Mouse (Mus musculus) right cerebral cortex, postnatal 4 days (tissue): ENCODE data around the gene BC049352.
A peak's percentile ranks its signal among the peaks of the same experiment; 100 is the strongest.

ENCODE experiments used
- DNase-seq: peaks from one replicate; pipeline ENCODE4 v3.0.0-alpha.2; 2022

The BC049352 gene

GRCm38 (mm10) chr9:45181770-45182169 lies at the start of gene BC049352:
BC049352 (plus strand) TSS chr9:45182007.
- DNase-seq, result no peak

GRCm38 (mm10) chr9:45133484-45134310 lies 48.1 kb upstream of the BC049352 start:
- peak; percentile 52 for DNase-seq

DNA sequence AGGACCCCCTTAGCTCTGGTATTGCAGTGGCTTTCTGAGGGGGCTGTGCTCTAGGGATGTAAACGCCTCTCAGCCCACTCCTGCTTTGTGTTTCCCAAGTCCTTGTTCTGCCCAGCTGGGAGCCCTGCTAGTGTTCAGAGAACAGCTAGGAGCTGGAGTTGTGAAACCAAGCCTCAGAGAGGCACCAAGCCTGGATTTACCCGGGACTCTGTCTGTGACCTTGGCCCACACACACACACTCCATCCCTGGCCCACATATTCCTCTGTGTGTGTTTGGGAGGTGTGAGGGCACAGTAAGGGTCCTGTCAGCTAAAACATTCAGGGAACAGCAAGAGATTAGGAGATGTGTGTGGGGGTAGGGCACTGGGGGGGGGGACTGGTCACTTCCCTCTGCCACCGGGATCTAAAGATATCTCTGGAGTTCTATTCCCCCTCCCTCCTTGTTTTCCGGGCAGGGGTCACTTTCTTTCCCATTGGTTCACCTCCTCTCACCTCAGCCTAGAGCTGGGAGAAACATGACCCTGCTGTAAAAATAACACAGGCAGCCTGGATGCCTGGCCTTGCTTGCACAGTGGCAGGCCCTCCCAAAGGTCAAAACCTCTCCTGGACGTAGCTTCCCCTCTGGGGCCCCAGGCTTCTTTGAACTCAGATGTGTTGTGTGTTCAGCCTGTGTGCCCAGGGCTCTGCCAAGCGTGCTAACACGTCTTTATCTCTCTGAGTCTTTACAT lies 45.2 kb upstream of the BC049352 start:
- DNase-seq, result no peak

GRCm38 (mm10) chr9:45138191-45139032 lies 43.4 kb upstream of the BC049352 start, which contains the start of gene Scn4b:
Scn4b (plus strand) TSS chr9:45138395.
- peak; percentile 35 for DNase-seq

DNA sequence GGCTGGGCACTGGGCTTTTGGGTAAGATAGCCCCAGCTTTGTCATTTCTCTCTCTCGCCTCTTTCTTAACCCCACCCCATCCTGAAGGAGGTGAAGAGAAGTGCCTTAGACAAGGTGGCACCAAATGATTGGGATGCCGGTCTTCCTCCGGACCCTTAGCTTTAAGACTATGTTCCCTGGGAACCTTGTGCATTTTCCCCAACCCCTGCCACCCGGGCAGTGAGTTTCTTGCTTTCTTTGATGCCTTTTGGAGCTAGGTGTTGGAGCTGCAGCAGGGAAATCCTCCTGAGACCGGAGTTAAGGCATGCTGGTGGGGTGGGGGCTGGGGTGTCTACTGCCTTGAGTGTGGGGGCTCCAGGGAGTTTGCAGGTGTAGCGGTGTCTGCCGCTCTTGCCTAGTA lies 42.7 kb upstream of the BC049352 start:
- no peak for DNase-seq

DNA sequence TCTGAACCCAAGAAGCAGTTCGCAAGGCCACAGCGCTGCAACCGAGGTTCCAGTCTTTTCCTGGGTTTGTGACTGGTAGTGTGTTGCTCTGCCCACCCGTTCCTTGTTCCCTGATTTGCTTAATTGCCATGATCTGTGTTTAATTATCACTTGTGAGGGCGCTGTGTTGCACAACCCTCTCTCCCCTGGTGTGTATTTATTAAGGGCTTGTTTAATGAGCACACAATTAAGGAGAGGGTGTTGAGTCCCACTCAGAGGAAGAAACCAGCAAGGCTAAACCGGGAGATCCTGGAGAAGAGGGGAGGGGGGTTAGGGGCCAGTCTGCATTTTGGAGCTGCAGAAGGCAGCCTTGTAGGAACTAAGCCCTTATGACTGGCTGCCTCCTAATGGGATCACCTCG lies 40.9 kb upstream of the BC049352 start:
- DNase-seq, result no peak

GRCm38 (mm10) chr9:45142686-45143085 lies 39.1 kb upstream of the BC049352 start:
- no peak for DNase-seq

- DNase-seq, result no peak
Measured at GRCm38 (mm10) chr9:45145533-45146266, 36.1 kb upstream of the BC049352 start.

- DNase-seq, result peak; percentile 83
Measured at GRCm38 (mm10) chr9:45146267-45146597, 35.6 kb upstream of the BC049352 start.

DNA sequence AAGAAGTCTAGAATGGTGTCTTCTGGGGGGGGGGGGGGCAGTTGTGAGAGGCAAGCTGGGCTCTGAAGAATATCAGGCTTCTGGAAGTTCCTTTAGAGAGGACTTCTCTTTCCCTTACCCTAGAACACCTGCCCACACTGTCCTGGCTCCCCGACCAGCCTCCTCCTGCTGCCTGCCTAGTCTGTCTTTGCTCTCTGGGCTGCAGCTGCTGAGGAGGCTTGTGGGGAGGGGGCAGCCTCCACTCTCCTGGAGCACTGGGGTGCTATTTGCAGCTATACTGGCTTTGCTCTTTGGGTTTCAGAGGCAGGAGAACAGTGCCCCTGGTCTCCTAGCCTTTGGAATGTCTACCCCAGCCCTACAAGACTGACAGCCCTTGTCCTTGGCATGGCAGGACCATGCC lies 30.9 kb upstream of the BC049352 start:
- DNase-seq, result no peak

- DNase-seq, result no peak
Measured at GRCm38 (mm10) chr9:45153361-45153760, 28.4 kb upstream of the BC049352 start.

GRCm38 (mm10) chr9:45167903-45168302 lies 13.9 kb upstream of the BC049352 start:
- no peak for DNase-seq

DNA sequence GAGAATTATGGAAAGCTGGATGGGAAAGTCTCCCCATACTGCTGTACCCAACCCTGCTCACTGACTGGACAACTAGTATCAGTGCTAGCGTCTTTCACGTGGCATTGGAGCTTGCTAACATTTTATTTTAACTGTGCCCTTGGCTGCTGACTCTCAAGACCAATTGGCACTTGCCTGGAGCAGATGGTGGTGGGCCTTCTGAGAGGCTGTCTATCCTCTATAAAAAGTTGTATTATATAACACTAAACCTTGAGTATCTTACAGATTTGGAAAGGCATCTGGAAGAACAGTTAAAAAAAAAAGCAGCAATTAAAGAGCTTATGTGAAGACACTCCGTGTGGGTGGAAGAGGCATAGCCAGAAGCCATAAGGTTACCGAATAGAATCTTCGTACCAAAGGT lies 11.7 kb upstream of the BC049352 start:
- no peak for DNase-seq

DNA sequence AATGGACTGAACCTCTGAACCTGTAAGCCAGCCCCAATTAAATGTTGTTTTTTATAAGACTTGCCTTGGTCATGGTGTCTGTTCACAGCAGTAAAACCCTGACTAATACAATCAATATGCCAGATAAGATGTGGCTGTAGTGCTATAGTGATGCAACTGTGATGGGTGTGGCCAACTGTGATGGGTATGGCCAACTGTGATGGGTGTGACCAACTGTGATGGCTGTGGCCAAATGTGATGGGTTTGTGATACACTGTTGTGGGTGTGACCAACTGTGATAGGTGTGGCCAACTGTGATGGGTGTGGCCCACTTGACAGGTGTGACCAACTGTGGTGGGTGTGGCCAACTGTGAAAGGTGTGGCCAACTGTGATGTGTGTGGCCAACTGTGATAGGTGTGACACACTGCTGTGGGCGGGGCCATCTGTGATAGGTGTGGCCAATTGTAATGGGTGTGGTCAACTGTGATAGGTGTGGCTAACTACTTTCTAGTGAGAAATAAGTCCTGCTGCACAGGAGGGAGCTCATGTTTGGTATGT lies 10.7 kb upstream of the BC049352 start:
- no peak for DNase-seq

GRCm38 (mm10) chr9:45173475-45173874 lies 8.3 kb upstream of the BC049352 start:
- DNase-seq, result no peak

GRCm38 (mm10) chr9:45179282-45179681 lies 2.5 kb upstream of the BC049352 start:
- no peak for DNase-seq

DNA sequence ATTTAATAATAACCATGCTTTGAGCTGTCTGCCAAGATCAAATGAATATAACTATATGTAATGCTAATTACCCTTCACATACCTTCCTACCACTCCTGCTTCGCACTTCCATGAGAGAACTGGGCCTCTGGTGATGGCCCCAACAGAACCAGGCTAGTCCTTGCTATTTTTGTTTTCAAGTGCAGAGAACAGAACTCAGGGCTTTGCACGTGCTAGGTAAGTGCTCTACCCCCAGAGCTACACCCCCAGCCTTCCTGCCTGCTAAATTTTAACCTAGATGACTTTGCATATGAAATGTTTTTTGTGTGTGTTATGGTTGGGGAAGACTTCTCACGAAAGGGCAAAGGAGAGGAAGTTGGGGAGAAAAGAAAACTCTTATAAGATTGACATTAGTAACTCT lies 714 bp downstream of the BC049352 start:
- DNase-seq, result no peak

DNA sequence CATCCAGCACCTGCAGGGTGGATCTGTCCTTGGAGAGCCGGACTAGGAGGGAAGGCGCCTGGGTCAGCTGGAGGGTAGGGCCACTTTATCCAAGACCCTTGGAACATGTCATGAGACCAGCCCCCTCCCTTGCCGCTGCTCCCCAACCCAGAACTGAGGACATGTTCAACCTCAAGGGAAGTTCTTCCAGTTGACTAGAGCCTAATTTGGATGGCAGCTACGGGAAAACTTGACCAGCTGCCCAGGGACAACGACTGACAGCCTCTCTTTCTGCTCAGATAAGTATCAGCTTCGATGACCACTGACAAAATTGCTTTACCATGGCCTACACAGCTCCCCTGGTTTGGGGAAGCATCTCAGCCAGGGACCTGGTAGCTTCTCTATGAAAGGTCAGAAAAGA lies 1.5 kb downstream of the BC049352 start:
- no peak for DNase-seq

GRCm38 (mm10) chr9:45185250-45185649 lies 3.4 kb downstream of the BC049352 start:
- DNase-seq, result no peak

- DNase-seq, result no peak
Measured at GRCm38 (mm10) chr9:45188570-45189563, 7.1 kb downstream of the BC049352 start.

- DNase-seq, result no peak
Measured at GRCm38 (mm10) chr9:45189661-45190174, 7.9 kb downstream of the BC049352 start.
